Mouse (Mus musculus) brain, embryonic 14.5 days (tissue): ENCODE data around the gene Hist4h4. TPM values are rescaled to one million over a fixed set of nuclear protein-coding genes. Genes with fewer than 3 reads are reported as not detected.
A peak's percentile ranks its signal among the peaks of the same experiment; 100 is the strongest.

Experiments used
- DNase-seq: peaks from one replicate; pipeline ENCODE4 v3.0.0-alpha.2; 2011; ENCODE audit warnings: low read depth
- CTCF ChIP-seq: fragments of 200-500 bp; IDR thresholded peaks from 2 replicates; pipeline ENCODE4 v1.5.1; 2012; ENCODE audit warnings: inconsistent platforms, mild to moderate bottlenecking, moderate library complexity, borderline replicate concordance; ENCODE audit not compliant: insufficient read depth, insufficient read length; ENCODE audit errors: extremely low read depth
- POLR2A ChIP-seq: fragments of 200-500 bp; IDR thresholded peaks from 2 replicates; pipeline ENCODE4 v1.6.1; 2012; ENCODE audit warnings: mild to moderate bottlenecking, inconsistent platforms, borderline replicate concordance; ENCODE audit not compliant: poor library complexity, insufficient read depth, insufficient read length, severe bottlenecking; ENCODE audit errors: extremely low read depth
- polyA plus RNA-seq: library from polyadenylated mRNA; depleted of rRNA; stranded (reverse); fragments of >200 nt; gene quantifications from 2 replicates; pipeline ENCODE4 v1.2.3, GENCODE M21; 2012

The Hist4h4 gene
- polyA plus RNA-seq, 1 experiment: 1.7 TPM

GRCm38 (mm10) chr6:136835352-136835751 lies 31.1 kb upstream of the Hist4h4 start, which contains the start of gene Smco3:
Gene Smco3 (minus strand): TSS chr6:136835452.
- TF ChIP-seq POLR2A (no peak), CTCF (no peak)
- DNase-seq: no peak

GRCm38 (mm10) chr6:136831712-136832111 lies 27.5 kb upstream of the Hist4h4 start:
- TF ChIP-seq POLR2A (no peak), CTCF (no peak)
- DNase-seq: no peak

GRCm38 (mm10) chr6:136828681-136829080 lies 24.5 kb upstream of the Hist4h4 start:
- no peak for TF ChIP-seq CTCF
- no peak for TF ChIP-seq POLR2A
- no peak for DNase-seq

GRCm38 (mm10) chr6:136827881-136828561 lies 23.8 kb upstream of the Hist4h4 start, which contains the start of gene Wbp11:
Gene Wbp11 (minus strand): TSS chr6:136828233.
- TF ChIP-seq CTCF: no peak; the same call in 1 of the 2 replicates
- TF ChIP-seq POLR2A: peak; percentile 68; the same call in 1 of the 2 replicates

GRCm38 (mm10) chr6:136827516-136827880 lies 23.3 kb upstream of the Hist4h4 start, which contains the start of gene BC049715:
Gene BC049715 (plus strand): TSS chr6:136827626.
- TF ChIP-seq POLR2A: no peak
- no peak for TF ChIP-seq CTCF
- DNase-seq: no peak

More at GRCm38 (mm10) chr6:136827881-136828561, 23.8 kb upstream of the Hist4h4 start, which contains the start of gene Wbp11:
- peak; percentile 100 for DNase-seq

- TF ChIP-seq POLR2A (no peak), CTCF (no peak)
- no peak for DNase-seq
These were observed 22.9 kb upstream of the Hist4h4 start for GRCm38 (mm10) chr6:136827116-136827515.

GRCm38 (mm10) chr6:136824987-136825386 lies 20.8 kb upstream of the Hist4h4 start:
- DNase-seq: no peak
- no peak for TF ChIP-seq CTCF
- no peak for TF ChIP-seq POLR2A

GRCm38 (mm10) chr6:136821086-136821485 lies 16.9 kb upstream of the Hist4h4 start:
- DNase-seq: no peak
- TF ChIP-seq POLR2A (no peak), CTCF (no peak)

GRCm38 (mm10) chr6:136820381-136820780 lies 16.2 kb upstream of the Hist4h4 start:
- TF ChIP-seq POLR2A (no peak), CTCF (no peak)
- DNase-seq: no peak

GRCm38 (mm10) chr6:136817549-136817948 lies 13.3 kb upstream of the Hist4h4 start:
- DNase-seq: peak; percentile 69
- TF ChIP-seq POLR2A: no peak
- TF ChIP-seq CTCF: no peak

- DNase-seq: no peak
- no peak for TF ChIP-seq CTCF
- no peak for TF ChIP-seq POLR2A
These were observed 12.6 kb upstream of the Hist4h4 start for GRCm38 (mm10) chr6:136816826-136817225.

- TF ChIP-seq CTCF (no peak), POLR2A (no peak)
- no peak for DNase-seq
These were observed 11.2 kb upstream of the Hist4h4 start for GRCm38 (mm10) chr6:136815381-136815780.

- TF ChIP-seq CTCF (no peak), POLR2A (no peak)
- peak; percentile 18 for DNase-seq
These were observed 8.9 kb upstream of the Hist4h4 start for GRCm38 (mm10) chr6:136813117-136813516.

GRCm38 (mm10) chr6:136811196-136811595 lies 7.0 kb upstream of the Hist4h4 start:
- no peak for TF ChIP-seq POLR2A
- no peak for TF ChIP-seq CTCF
- no peak for DNase-seq

- DNase-seq: no peak
- TF ChIP-seq POLR2A (no peak), CTCF (no peak)
These were observed 5.5 kb upstream of the Hist4h4 start for GRCm38 (mm10) chr6:136809673-136810072.

GRCm38 (mm10) chr6:136809077-136809476 lies 4.9 kb upstream of the Hist4h4 start:
- TF ChIP-seq CTCF: no peak
- no peak for TF ChIP-seq POLR2A
- no peak for DNase-seq
